Mouse (Mus musculus) ovary, adult 18-20 months (tissue): ENCODE measurements around the gene Fastkd2.
A peak's percentile ranks its signal among the peaks of the same experiment; 100 is the strongest.

Experiments
- DNase-seq: peaks from one replicate; pipeline ENCODE4 v3.0.0; 2022; ENCODE audit warnings: low spot score, mixed read lengths

The Fastkd2 gene

GRCm38 (mm10) chr1:63730240-63730771, at the start of gene Fastkd2, which contains the start of gene Mdh1b:
Gene Fastkd2, plus strand, starts transcription at chr1:63730614.
Gene Mdh1b, minus strand, starts transcription at chr1:63730318.
- peak; percentile 78 for DNase-seq

GRCm38 (mm10) chr1:63686827-63687226, 43.6 kb upstream of the Fastkd2 start, which contains the start of gene Dytn:
Gene Dytn, minus strand, starts transcription at chr1:63686927.
- no peak for DNase-seq

- no peak for DNase-seq
Observed at GRCm38 (mm10) chr1:63696861-63697260, 33.6 kb upstream of the Fastkd2 start.

GRCm38 (mm10) chr1:63705733-63706132, 24.7 kb upstream of the Fastkd2 start:
- no peak for DNase-seq

- no peak for DNase-seq
Observed at GRCm38 (mm10) chr1:63708876-63709275, 21.5 kb upstream of the Fastkd2 start.

- DNase-seq, result no peak
Observed at GRCm38 (mm10) chr1:63720161-63720560, 10.3 kb upstream of the Fastkd2 start.

GRCm38 (mm10) chr1:63729796-63730195, 618 bp upstream of the Fastkd2 start:
- no peak for DNase-seq

GRCm38 (mm10) chr1:63756005-63756404, 25.6 kb downstream of the Fastkd2 start:
- no peak for DNase-seq

- DNase-seq, result no peak
Observed at GRCm38 (mm10) chr1:63763212-63763694, 32.8 kb downstream of the Fastkd2 start.

- DNase-seq, result no peak
Observed at GRCm38 (mm10) chr1:63763881-63764386, 33.5 kb downstream of the Fastkd2 start.

- DNase-seq, result no peak
Observed at GRCm38 (mm10) chr1:63764395-63764794, 34.0 kb downstream of the Fastkd2 start.

- DNase-seq, result no peak
Observed at GRCm38 (mm10) chr1:63768112-63768511, 37.7 kb downstream of the Fastkd2 start.

- no peak for DNase-seq
Observed at GRCm38 (mm10) chr1:63769167-63769566, 38.8 kb downstream of the Fastkd2 start, which contains the start of gene 4933402D24Rik. Gene 4933402D24Rik, minus strand, starts transcription at chr1:63769267.

- no peak for DNase-seq
Observed at GRCm38 (mm10) chr1:63770309-63770708, 39.9 kb downstream of the Fastkd2 start.

- no peak for DNase-seq
Observed at GRCm38 (mm10) chr1:63776396-63776795, 46.0 kb downstream of the Fastkd2 start.

- DNase-seq, result no peak
Observed at GRCm38 (mm10) chr1:63776902-63777630, 46.7 kb downstream of the Fastkd2 start.

- no peak for DNase-seq
Observed at GRCm38 (mm10) chr1:63794326-63794725, 63.9 kb downstream of the Fastkd2 start.
